Mouse (Mus musculus) forebrain, embryonic 12.5 days (tissue): ENCODE data around the gene Acvrl1. TPM values are rescaled to one million over a fixed set of nuclear protein-coding genes. Genes with fewer than 3 reads are reported as not detected.

Source experiments
- ATAC-seq: fragments of 200-750 bp; cut with Nextera tagmentation; 2 replicates; pipeline ENCODE4 v1.8.0; 2017; ENCODE audit warnings: moderate TSS enrichment; ENCODE audit not compliant: low FRiP score
- H3K27ac ChIP-seq: fragments of 300-500 bp; sonication (generic); 2 replicates; pipeline ENCODE4 v1.5.1; 2016; ENCODE audit warnings: mild to moderate bottlenecking
- H3K27me3 ChIP-seq: fragments of 300-500 bp; sonication (generic); 2 replicates; pipeline ENCODE4 v1.6.1; 2016; ENCODE audit warnings: mild to moderate bottlenecking
- H3K36me3 ChIP-seq: fragments of 300-500 bp; sonication (generic); replicated peaks from 2 replicates; pipeline ENCODE4 v1.6.1; 2016; ENCODE audit warnings: mild to moderate bottlenecking
- H3K4me1 ChIP-seq: fragments of 300-500 bp; sonication (generic); 2 replicates; pipeline ENCODE4 v1.6.1; 2016
- H3K4me2 ChIP-seq: fragments of 300-500 bp; sonication (generic); 2 replicates; pipeline ENCODE4 v1.6.1; 2016; ENCODE audit warnings: mild to moderate bottlenecking, moderate library complexity
- H3K4me3 ChIP-seq: fragments of 300-500 bp; sonication (generic); replicated peaks from 2 replicates; pipeline ENCODE4 v1.5.1; 2016; ENCODE audit warnings: mild to moderate bottlenecking
- H3K9ac ChIP-seq: fragments of 300-500 bp; sonication (generic); 2 replicates; pipeline ENCODE4 v1.6.1; 2016; ENCODE audit warnings: mild to moderate bottlenecking
- H3K9me3 ChIP-seq: fragments of 300-500 bp; sonication (generic); 2 replicates; pipeline ENCODE4 v1.6.1; 2016
- WGBS: fragments of 180-500 bp; shearing (Covaris S2); methylation state at CpG from one replicate; pipeline ENCODE4 v1.1.7; 2016; 5-methylcytosine and 5-hydroxymethylcytosine counted together
- polyA plus RNA-seq: library from polyadenylated mRNA; unstranded; fragments of >200 nt; fragmentation: Nextera tagmentation; extraction: Ambion mirVana; gene quantifications from 2 replicates; pipeline ENCODE4 v1.2.1, GENCODE M21; 2016

Acvrl1 gene
- 6.4 and 6.5 TPM in 2 replicates for polyA plus RNA-seq

DNA sequence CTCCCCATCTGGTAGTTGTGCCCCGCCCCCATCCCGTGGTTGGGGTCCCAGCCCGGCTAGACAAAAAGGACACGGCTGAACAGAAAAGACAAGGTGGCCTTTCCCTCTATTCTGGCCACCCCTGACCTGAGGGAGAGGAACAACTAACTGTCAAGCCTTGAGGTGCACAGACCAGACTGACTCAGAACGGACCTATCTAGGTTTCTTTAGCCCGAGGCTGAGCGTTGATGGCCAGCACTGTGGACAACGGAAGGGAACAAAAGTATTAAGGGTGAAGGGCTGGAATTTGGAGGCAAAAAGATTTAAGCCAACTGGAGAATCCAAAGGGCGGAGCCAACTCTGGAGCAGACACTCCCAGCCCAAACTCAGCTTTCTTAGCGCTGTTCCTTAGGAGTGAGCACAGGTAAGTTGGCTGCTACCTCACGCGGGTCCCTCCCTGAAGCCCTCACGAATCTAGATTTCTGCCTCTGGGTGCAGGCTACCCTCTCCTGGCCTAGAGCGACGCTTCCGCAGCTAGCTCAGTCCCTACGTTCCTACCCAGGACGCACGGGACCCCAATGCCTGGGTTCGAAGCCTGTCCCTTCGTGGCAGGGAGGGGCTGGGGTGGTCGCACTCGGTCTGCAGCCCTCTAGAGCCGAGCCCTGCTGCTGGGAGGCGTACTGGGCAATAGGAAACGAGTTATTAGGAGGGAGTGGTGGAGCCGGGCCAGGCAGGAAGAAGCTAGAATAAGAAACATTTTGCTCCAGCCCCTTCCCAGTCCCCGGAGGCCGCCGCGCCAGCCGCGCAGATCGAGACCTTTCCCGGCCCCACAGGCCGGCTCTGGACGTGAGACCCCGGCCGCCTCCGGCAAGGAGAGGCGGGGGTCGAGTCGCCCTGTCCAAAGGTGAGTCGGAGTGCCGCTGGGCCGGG, at the start of gene Acvrl1:
TSS of gene Acvrl1 (plus strand) at position 342 of the 909 bp plus-strand sequence.
- no peak for ATAC-seq
- H3K4me3 ChIP-seq, result peak within 1 kb of the TSS; percentile 27
- H3K9ac ChIP-seq, result peak within 1 kb of the TSS; percentile 29; the same call in 1 of the 2 replicates
- H3K36me3 ChIP-seq, result no peaks in the 10 kb centered on the region
- no peaks in the 10 kb centered on the region for H3K9me3 ChIP-seq
- no peak within 1 kb of the TSS for H3K27ac ChIP-seq
- peaks cover 20% of the 10 kb centered on the region for H3K4me1 ChIP-seq
- WGBS, result 4% methylated on average over 46 of the region's 46 CpGs
- H3K4me2 ChIP-seq, result peak within 1 kb of the TSS; percentile 47
- H3K27me3 ChIP-seq, result peaks cover 61% of the 10 kb centered on the region

GRCm38 (mm10) chr15:101078731-101079156, 49.6 kb upstream of the Acvrl1 start:
- Histone ChIP-seq H3K27me3 (peaks cover 25% of the 10 kb centered on the region), H3K9ac (peak overlapping the region; percentile 86), H3K27ac (peak overlapping the region; percentile 85), H3K9me3 (no peaks in the 10 kb centered on the region), H3K4me1 (peaks cover 63% of the 10 kb centered on the region), H3K36me3 (no peaks in the 10 kb centered on the region), H3K4me2 (peak overlapping the region; percentile 94), H3K4me3 (peak overlapping the region; percentile 88)
- ATAC-seq, result peak; percentile 58
- WGBS, result under 1% methylated on average over 28 of the region's 30 CpGs

- peaks cover 58% of the 10 kb centered on the region for H3K4me1 ChIP-seq
Measured at GRCm38 (mm10) chr15:101080031-101080520, 48.2 kb upstream of the Acvrl1 start.

GRCm38 (mm10) chr15:101081035-101081548, 47.2 kb upstream of the Acvrl1 start:
- H3K27ac ChIP-seq, result no peak overlapping the region

More at GRCm38 (mm10) chr15:101080031-101080520, 48.2 kb upstream of the Acvrl1 start:
- peaks cover 25% of the 10 kb centered on the region for H3K27me3 ChIP-seq
- H3K4me2 ChIP-seq, result no peak overlapping the region
- no peak overlapping the region for H3K4me3 ChIP-seq
- no peak overlapping the region for H3K27ac ChIP-seq
- no peaks in the 10 kb centered on the region for H3K36me3 ChIP-seq
- no peak for ATAC-seq
- no peak overlapping the region for H3K9ac ChIP-seq
- H3K9me3 ChIP-seq, result no peaks in the 10 kb centered on the region
- 70% methylated on average over 9 of the region's 9 CpGs for WGBS

GRCm38 (mm10) chr15:101082236-101082635, 46.1 kb upstream of the Acvrl1 start:
- Histone ChIP-seq H3K36me3 (no peaks in the 10 kb centered on the region), H3K27me3 (peaks cover 25% of the 10 kb centered on the region), H3K27ac (no peak overlapping the region), H3K9ac (no peak overlapping the region), H3K4me2 (no peak overlapping the region), H3K9me3 (no peaks in the 10 kb centered on the region), H3K4me3 (no peak overlapping the region), H3K4me1 (peaks cover 36% of the 10 kb centered on the region)
- ATAC-seq, result no peak
- WGBS, result 71% methylated on average over 4 of the region's 4 CpGs

More at GRCm38 (mm10) chr15:101081035-101081548, 47.2 kb upstream of the Acvrl1 start:
- no peak overlapping the region for H3K4me3 ChIP-seq
- peaks cover 48% of the 10 kb centered on the region for H3K4me1 ChIP-seq
- no peaks in the 10 kb centered on the region for H3K9me3 ChIP-seq
- H3K36me3 ChIP-seq, result no peaks in the 10 kb centered on the region
- H3K4me2 ChIP-seq, result no peak overlapping the region
- no peak overlapping the region for H3K9ac ChIP-seq
- ATAC-seq, result no peak
- WGBS, result 80% methylated on average over 7 of the region's 7 CpGs
- H3K27me3 ChIP-seq, result peaks cover 25% of the 10 kb centered on the region

- no peak overlapping the region for H3K27ac ChIP-seq
- H3K4me1 ChIP-seq, result peaks cover 22% of the 10 kb centered on the region; the same call in 1 of the 2 replicates
- no peak overlapping the region for H3K9ac ChIP-seq
- whole genome bisulfite sequencing, result 90% methylated on average over 10 of the region's 10 CpGs
- no peak overlapping the region for H3K4me3 ChIP-seq
- H3K9me3 ChIP-seq, result no peaks in the 10 kb centered on the region
- no peak overlapping the region for H3K4me2 ChIP-seq
- no peak for ATAC-seq
- no peaks in the 10 kb centered on the region for H3K36me3 ChIP-seq
- H3K27me3 ChIP-seq, result peaks cover 17% of the 10 kb centered on the region; the same call in 1 of the 2 replicates
Measured at GRCm38 (mm10) chr15:101084499-101084898, 43.8 kb upstream of the Acvrl1 start.

DNA sequence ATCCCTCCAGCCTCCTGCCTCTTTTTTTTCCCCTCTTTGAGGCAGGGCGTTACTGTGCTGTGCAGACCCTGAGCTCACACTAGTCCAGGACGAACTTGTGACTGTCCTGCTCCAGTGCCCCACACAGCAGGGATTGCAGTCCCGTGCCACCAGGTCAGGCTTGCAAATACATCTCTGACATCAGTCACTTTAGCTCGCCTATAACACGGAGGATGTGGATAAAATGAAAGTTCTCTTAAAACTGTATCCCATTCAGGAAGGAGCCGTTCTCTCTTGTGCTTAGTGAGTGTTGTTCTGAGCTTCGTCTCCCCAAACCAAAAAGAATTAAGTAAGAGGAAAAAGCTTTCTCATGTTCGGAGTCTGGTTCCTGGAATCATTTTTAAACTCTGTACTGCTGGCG, 41.9 kb upstream of the Acvrl1 start:
- H3K4me1 ChIP-seq, result peaks cover 11% of the 10 kb centered on the region; the same call in 1 of the 2 replicates
- H3K27me3 ChIP-seq, result peaks cover 6% of the 10 kb centered on the region; the same call in 1 of the 2 replicates
- H3K9ac ChIP-seq, result no peak overlapping the region
- H3K36me3 ChIP-seq, result no peaks in the 10 kb centered on the region
- H3K27ac ChIP-seq, result no peak overlapping the region
- no peak for ATAC-seq
- no peaks in the 10 kb centered on the region for H3K9me3 ChIP-seq
- no peak overlapping the region for H3K4me2 ChIP-seq
- H3K4me3 ChIP-seq, result no peak overlapping the region
- WGBS, result 75% methylated on average over 9 of the region's 9 CpGs

DNA sequence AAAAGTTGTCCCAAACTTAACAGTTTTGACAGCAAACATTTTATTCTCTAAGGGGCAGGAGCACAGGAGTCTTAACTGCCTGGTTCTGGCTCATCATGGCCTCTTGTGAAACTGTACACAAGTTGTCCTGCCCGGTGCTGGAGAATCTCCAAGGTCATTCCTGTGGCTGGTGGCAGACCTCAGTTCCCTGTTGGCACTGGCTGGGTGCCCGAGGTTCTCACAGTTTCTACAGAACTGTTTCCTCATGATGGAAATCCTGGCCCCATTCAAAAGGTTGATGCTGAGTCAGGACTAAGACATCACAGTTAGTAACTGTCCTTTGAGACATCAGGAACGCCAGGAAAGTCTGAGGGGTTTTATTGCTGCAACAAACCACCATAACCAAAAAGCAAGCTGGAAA, 41.4 kb upstream of the Acvrl1 start:
- H3K36me3 ChIP-seq, result no peaks in the 10 kb centered on the region
- no peak overlapping the region for H3K9ac ChIP-seq
- no peak for ATAC-seq
- no peaks in the 10 kb centered on the region for H3K9me3 ChIP-seq
- H3K27ac ChIP-seq, result no peak overlapping the region
- H3K27me3 ChIP-seq, result peaks cover 9% of the 10 kb centered on the region
- 78% methylated on average over 3 of the region's 3 CpGs for WGBS
- H3K4me2 ChIP-seq, result no peak overlapping the region
- H3K4me1 ChIP-seq, result peaks cover 9% of the 10 kb centered on the region; the same call in 1 of the 2 replicates
- no peak overlapping the region for H3K4me3 ChIP-seq

DNA sequence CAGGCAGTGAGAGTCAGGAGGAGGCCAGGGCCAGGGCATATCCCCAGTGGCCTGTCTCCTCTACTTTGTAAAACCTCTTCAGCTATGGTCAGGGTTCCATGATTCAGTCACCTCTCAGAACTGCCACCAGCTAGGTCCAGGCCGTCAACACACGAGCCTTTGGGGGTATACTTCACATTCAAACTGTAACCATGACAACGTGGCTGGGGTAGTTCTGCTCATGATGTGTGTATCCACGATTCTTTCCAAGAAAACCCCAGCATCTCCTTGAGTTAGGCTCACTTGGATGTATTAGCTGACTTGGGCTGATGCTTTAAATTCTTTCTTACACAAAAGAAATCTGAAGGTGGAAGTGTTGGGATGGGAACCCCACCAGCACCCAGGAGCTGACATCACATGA, 40.0 kb upstream of the Acvrl1 start:
- no peaks in the 10 kb centered on the region for H3K9me3 ChIP-seq
- no peak overlapping the region for H3K9ac ChIP-seq
- no peak overlapping the region for H3K4me3 ChIP-seq
- WGBS, result 51% methylated on average over 4 of the region's 4 CpGs
- peaks cover 22% of the 10 kb centered on the region for H3K4me1 ChIP-seq
- H3K27me3 ChIP-seq, result peaks cover 15% of the 10 kb centered on the region
- H3K4me2 ChIP-seq, result no peak overlapping the region
- ATAC-seq, result no peak
- no peak overlapping the region for H3K27ac ChIP-seq
- H3K36me3 ChIP-seq, result no peaks in the 10 kb centered on the region

GRCm38 (mm10) chr15:101091551-101091950, 36.8 kb upstream of the Acvrl1 start:
- H3K4me1 ChIP-seq, result peaks cover 35% of the 10 kb centered on the region

GRCm38 (mm10) chr15:101092121-101092828, 36.0 kb upstream of the Acvrl1 start:
- H3K4me3 ChIP-seq, result no peak overlapping the region; the same call in 1 of the 2 replicates
- ATAC-seq, result peak; percentile 60
- H3K36me3 ChIP-seq, result no peaks in the 10 kb centered on the region
- H3K27ac ChIP-seq, result peak overlapping the region; percentile 66
- H3K4me2 ChIP-seq, result peak overlapping the region; percentile 38
- peaks cover 37% of the 10 kb centered on the region for H3K4me1 ChIP-seq
- no peaks in the 10 kb centered on the region for H3K9me3 ChIP-seq
- peaks cover 37% of the 10 kb centered on the region for H3K27me3 ChIP-seq
- WGBS, result 20% methylated on average over 14 of the region's 14 CpGs
- H3K9ac ChIP-seq, result 0 out of 2 replicates have a peak overlapping the region, but pooled peaks have one; percentile 29

More at GRCm38 (mm10) chr15:101091551-101091950, 36.8 kb upstream of the Acvrl1 start:
- H3K36me3 ChIP-seq, result no peaks in the 10 kb centered on the region
- H3K27ac ChIP-seq, result no peak overlapping the region
- H3K9ac ChIP-seq, result no peak overlapping the region
- peaks cover 29% of the 10 kb centered on the region for H3K27me3 ChIP-seq
- H3K4me3 ChIP-seq, result no peak overlapping the region
- H3K9me3 ChIP-seq, result no peaks in the 10 kb centered on the region
- WGBS, result 95% methylated on average over 8 of the region's 8 CpGs
- H3K4me2 ChIP-seq, result no peak overlapping the region
- ATAC-seq, result no peak
